Mouse (Mus musculus): ENCODE data around the gene Asl. TPM values are rescaled to one million over a fixed set of nuclear protein-coding genes. Genes with fewer than 3 reads are reported as not detected.

The Asl gene
- polyA plus RNA-seq, 1 experiment, result 440 TPM

GRCm38 (mm10) chr5:130007344-130007743, 21.7 kb downstream of the Asl start:
- DNase-seq, result no peak
- TF ChIP-seq CTCF (conservative IDR thresholded peaks at IDR 0.05; ENCODE audit: insufficient read depth, insufficient read length, low read depth, low read length), result peak; percentile 20; the same call in 1 of the 2 replicates
- no peak for TF ChIP-seq POLR2A (IDR thresholded peaks at IDR 0.05; ENCODE audit: low read depth, low read length)
- 0 out of 2 replicates have a peak, but pooled peaks cover 4% of the 10 kb centered on the region for H3K4me1 ChIP-seq (ENCODE audit: control insufficient read depth, insufficient read depth, low read length)
- H3K27ac ChIP-seq (ENCODE audit: insufficient read depth, low read depth, low read length), result no peak overlapping the region
- H3K36me3 ChIP-seq (ENCODE audit: control insufficient read depth, insufficient read depth, low read length), result peaks cover 4% of the 10 kb centered on the region; the same call in 1 of the 2 replicates
- no peak overlapping the region for H3K4me3 ChIP-seq (ENCODE audit: insufficient read depth, low read depth, low read length)
- WGBS, result 84% methylated on average over 1 of the region's 1 CpGs
- no peaks in the 10 kb centered on the region for H3K27me3 ChIP-seq (replicated peaks; ENCODE audit: control insufficient read depth, insufficient read depth, low read length)

DNA sequence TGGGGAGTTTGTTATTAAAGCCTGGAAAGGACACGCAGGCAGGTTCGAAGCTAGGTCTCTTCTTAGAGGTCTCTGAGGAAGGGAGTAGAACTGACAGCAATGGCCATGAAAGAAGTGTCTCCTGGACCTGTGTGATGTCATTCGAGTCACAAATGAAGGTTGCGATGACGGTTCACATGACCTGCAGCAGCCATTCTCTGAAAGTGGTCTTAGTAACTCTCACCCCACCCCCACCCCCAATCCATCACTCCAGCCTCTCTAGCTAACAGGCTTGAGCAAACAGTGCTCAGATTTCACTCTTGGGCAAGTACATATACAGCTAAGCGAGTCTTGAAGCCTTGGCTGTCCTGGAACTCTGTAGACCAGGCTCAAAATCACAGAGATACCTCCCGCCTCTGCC, 25.8 kb downstream of the Asl start:
- no peak for DNase-seq
- H3K36me3 ChIP-seq (ENCODE audit: control insufficient read depth, insufficient read depth, low read length), result no peaks in the 10 kb centered on the region
- 0 out of 2 replicates have a peak, but pooled peaks cover 4% of the 10 kb centered on the region for H3K4me1 ChIP-seq (ENCODE audit: control insufficient read depth, insufficient read depth, low read length)
- no peak for TF ChIP-seq CTCF (conservative IDR thresholded peaks at IDR 0.05; ENCODE audit: insufficient read depth, insufficient read length, low read depth, low read length)
- TF ChIP-seq POLR2A (IDR thresholded peaks at IDR 0.05; ENCODE audit: low read depth, low read length), result no peak
- H3K4me3 ChIP-seq (ENCODE audit: insufficient read depth, low read depth, low read length), result no peak overlapping the region
- H3K27me3 ChIP-seq (replicated peaks; ENCODE audit: control insufficient read depth, insufficient read depth, low read length), result no peaks in the 10 kb centered on the region
- H3K27ac ChIP-seq (ENCODE audit: insufficient read depth, low read depth, low read length), result peak overlapping the region; percentile 30; the same call in 1 of the 2 replicates
- WGBS, result 46% methylated on average over 7 of the region's 7 CpGs

DNA sequence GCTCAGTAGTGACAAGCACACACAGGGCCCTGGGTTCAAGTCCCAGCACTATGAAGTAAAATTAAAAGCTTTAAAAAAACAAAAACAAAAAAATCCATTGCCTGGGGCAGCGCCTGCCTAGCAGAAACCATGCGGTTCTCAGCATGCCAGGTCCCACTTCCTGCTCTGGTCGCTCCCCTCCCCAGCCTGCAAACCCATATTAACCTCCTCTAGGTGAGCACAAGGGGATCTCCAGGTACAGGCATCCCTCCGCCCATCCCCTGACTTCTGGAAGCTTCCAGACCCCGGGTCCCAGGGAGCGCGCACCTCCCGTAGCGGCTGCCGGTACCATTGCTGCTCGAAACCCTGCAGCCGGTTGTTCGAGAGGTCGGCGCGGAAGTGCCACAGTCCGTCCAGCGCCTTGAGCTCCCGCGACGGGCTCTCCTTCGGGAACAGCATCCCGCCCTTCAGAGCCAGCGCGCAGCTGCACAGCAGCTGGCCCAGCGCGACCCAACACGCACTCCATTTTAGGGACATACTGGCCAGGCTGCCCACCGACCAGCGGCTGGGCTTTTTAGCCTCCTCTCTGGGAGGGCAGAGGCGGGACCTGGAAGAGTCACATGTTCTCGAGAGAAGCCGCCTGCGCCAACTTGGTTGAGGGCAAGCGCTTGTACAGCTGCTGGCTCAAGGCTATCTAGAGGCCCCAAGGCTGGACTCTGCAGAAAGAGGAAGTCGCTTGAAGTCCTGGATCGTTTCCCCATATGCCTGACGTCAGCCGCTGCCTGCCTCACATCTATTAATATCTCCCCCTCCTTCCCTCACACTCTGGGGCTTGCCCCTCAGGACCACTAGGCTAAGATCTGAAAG, 26.5 kb downstream of the Asl start, which contains the start of gene Gusb:
Gusb (minus strand) TSS at position 749 of the 846 bp plus-strand sequence.
- TF ChIP-seq POLR2A (IDR thresholded peaks at IDR 0.05; ENCODE audit: low read depth, low read length) (peak; percentile 25), CTCF (conservative IDR thresholded peaks at IDR 0.05; ENCODE audit: insufficient read depth, insufficient read length, low read depth, low read length) (no peak)
- Histone ChIP-seq H3K27me3 (replicated peaks; ENCODE audit: control insufficient read depth, insufficient read depth, low read length) (no peaks in the 10 kb centered on the region), H3K36me3 (ENCODE audit: control insufficient read depth, insufficient read depth, low read length) (no peaks in the 10 kb centered on the region), H3K4me3 (ENCODE audit: insufficient read depth, low read depth, low read length) (peak within 1 kb of the TSS; percentile 71), H3K4me1 (ENCODE audit: control insufficient read depth, insufficient read depth, low read length) (0 out of 2 replicates have a peak, but pooled peaks cover 4% of the 10 kb centered on the region), H3K27ac (ENCODE audit: insufficient read depth, low read depth, low read length) (peak within 1 kb of the TSS; percentile 34; the same call in 1 of the 2 replicates)
- DNase-seq, result peak; percentile 88
- under 1% methylated on average over 39 of the region's 39 CpGs for WGBS

- H3K27me3 ChIP-seq (replicated peaks; ENCODE audit: control insufficient read depth, insufficient read depth, low read length), result no peaks in the 10 kb centered on the region
- no peak overlapping the region for H3K27ac ChIP-seq (ENCODE audit: insufficient read depth, low read depth, low read length)
- H3K36me3 ChIP-seq (ENCODE audit: control insufficient read depth, insufficient read depth, low read length), result no peaks in the 10 kb centered on the region
- 0 out of 2 replicates have a peak overlapping the region, but pooled peaks have one; percentile 71 for H3K4me3 ChIP-seq (ENCODE audit: insufficient read depth, low read depth, low read length)
- WGBS, result 62% methylated on average over 5 of the region's 5 CpGs
- no peak for DNase-seq
- 0 out of 2 replicates have a peak, but pooled peaks cover 4% of the 10 kb centered on the region for H3K4me1 ChIP-seq (ENCODE audit: control insufficient read depth, insufficient read depth, low read length)
- TF ChIP-seq POLR2A (IDR thresholded peaks at IDR 0.05; ENCODE audit: low read depth, low read length), result no peak
- TF ChIP-seq CTCF (conservative IDR thresholded peaks at IDR 0.05; ENCODE audit: insufficient read depth, insufficient read length, low read depth, low read length), result no peak
Measured at GRCm38 (mm10) chr5:130001356-130001987, 27.6 kb downstream of the Asl start.

- Histone ChIP-seq H3K36me3 (ENCODE audit: control insufficient read depth, insufficient read depth, low read length) (no peaks in the 10 kb centered on the region), H3K27me3 (replicated peaks; ENCODE audit: control insufficient read depth, insufficient read depth, low read length) (no peaks in the 10 kb centered on the region), H3K4me3 (ENCODE audit: insufficient read depth, low read depth, low read length) (no peak overlapping the region), H3K27ac (ENCODE audit: insufficient read depth, low read depth, low read length) (no peak overlapping the region), H3K4me1 (ENCODE audit: control insufficient read depth, insufficient read depth, low read length) (0 out of 2 replicates have a peak, but pooled peaks cover 4% of the 10 kb centered on the region)
- 89% methylated on average over 12 of the region's 12 CpGs for WGBS
- TF ChIP-seq CTCF (conservative IDR thresholded peaks at IDR 0.05; ENCODE audit: insufficient read depth, insufficient read length, low read depth, low read length) (no peak), POLR2A (IDR thresholded peaks at IDR 0.05; ENCODE audit: low read depth, low read length) (no peak)
- peak; percentile 24 for DNase-seq
Measured at GRCm38 (mm10) chr5:130000735-130001134, 28.3 kb downstream of the Asl start.

- 0 out of 2 replicates have a peak, but pooled peaks cover 4% of the 10 kb centered on the region for H3K4me1 ChIP-seq (ENCODE audit: control insufficient read depth, insufficient read depth, low read length)
- peak; percentile 72 for DNase-seq
- 23% methylated on average over 4 of the region's 4 CpGs for WGBS
Measured at GRCm38 (mm10) chr5:129999097-129999496, 29.9 kb downstream of the Asl start.

More at GRCm38 (mm10) chr5:129999097-129999496, 29.9 kb downstream of the Asl start:
- Histone ChIP-seq H3K4me3 (ENCODE audit: insufficient read depth, low read depth, low read length) (no peak overlapping the region), H3K27ac (ENCODE audit: insufficient read depth, low read depth, low read length) (no peak overlapping the region), H3K36me3 (ENCODE audit: control insufficient read depth, insufficient read depth, low read length) (no peaks in the 10 kb centered on the region), H3K27me3 (replicated peaks; ENCODE audit: control insufficient read depth, insufficient read depth, low read length) (no peaks in the 10 kb centered on the region)
- TF ChIP-seq POLR2A (IDR thresholded peaks at IDR 0.05; ENCODE audit: low read depth, low read length) (no peak), CTCF (conservative IDR thresholded peaks at IDR 0.05; ENCODE audit: insufficient read depth, insufficient read length, low read depth, low read length) (peak; percentile 98)
